Mouse (Mus musculus) ovary, postnatal 10 days (tissue): Measurements from ENCODE around the gene Hapln4.
A peak's percentile ranks its signal among the peaks of the same experiment; 100 is the strongest.
"Not testable (repeated sequence)": the region's sequence is repeated elsewhere in the genome, so short reads cannot be mapped to it uniquely, and the experiment has no call there.

Experiments used
- DNase-seq: peaks from one replicate; pipeline ENCODE4 v3.0.0; 2022; ENCODE audit warnings: low spot score

The Hapln4 gene

GRCm38 (mm10) chr8:70083285-70083684 is at the start of gene Hapln4:
Gene Hapln4, plus strand, starts transcription at chr8:70083457.
- no peak for DNase-seq

- DNase-seq = no peak
These were observed 45.3 kb upstream of the Hapln4 start for GRCm38 (mm10) chr8:70037994-70038393.

DNA sequence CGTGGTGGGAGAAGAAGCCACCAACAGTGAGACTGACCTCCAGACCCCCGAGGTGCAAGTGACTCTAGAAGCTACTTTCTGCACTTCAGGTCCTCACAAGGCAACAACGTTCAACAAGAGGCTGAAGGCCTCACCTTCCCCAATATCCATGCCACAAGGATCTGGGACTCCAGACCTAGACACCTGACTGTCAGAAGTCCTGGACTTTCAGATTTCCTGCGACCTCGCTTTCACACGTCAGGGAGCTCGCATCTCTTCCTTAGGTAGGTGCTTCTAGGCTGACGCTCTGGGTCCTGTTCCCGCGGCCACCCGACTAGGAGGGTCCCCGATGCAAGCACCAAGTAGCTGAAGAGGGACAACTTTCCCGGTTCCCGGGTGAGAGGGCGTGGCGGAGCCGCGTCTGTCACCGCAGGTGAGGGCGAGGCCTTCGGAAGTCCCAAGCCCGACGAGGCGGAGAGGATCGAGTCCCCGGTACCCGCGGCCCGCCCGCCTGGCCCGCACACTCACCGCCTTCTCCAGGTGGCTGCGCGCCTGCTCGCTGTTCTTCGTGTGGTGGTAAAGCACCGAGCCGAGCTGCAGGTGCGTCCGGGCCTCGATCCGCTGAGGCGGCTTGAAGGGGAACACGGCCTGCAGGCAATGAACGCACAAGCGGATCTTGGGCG is 41.2 kb upstream of the Hapln4 start:
- DNase-seq = no peak

- peak; percentile 83 for DNase-seq
These were observed 40.4 kb upstream of the Hapln4 start, which contains the start of the genes Mau2 and Sugp1 for GRCm38 (mm10) chr8:70042583-70043455. Gene Mau2, minus strand, starts transcription at chr8:70042734. Gene Sugp1, plus strand, starts transcription at chr8:70042813.

GRCm38 (mm10) chr8:70043996-70044395 is 39.3 kb upstream of the Hapln4 start:
- DNase-seq = no peak

DNA sequence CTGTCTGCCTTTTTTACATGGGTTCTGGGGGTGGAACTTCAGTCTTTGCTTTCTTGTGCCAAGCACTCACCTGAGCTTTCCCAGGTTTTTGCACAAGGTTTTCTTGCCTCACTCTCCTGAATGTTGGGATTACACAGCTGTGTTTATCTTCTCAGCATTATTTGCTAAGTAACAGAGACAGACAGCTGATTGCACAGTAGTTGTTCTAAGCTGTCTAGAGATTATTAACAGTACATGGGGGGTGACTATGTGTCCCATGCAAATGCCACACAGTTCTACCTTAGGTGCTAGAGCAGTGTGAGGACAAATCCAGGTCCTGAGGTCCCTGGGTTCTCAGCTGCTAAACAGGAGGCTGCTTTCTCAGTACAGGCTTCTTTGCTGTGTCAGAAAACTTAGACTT is 33.6 kb upstream of the Hapln4 start:
- DNase-seq = no peak

GRCm38 (mm10) chr8:70050434-70050833 is 32.8 kb upstream of the Hapln4 start:
- not testable (repeated sequence) for DNase-seq

- no peak for DNase-seq
These were observed 25.5 kb upstream of the Hapln4 start for GRCm38 (mm10) chr8:70057721-70058120.

DNA sequence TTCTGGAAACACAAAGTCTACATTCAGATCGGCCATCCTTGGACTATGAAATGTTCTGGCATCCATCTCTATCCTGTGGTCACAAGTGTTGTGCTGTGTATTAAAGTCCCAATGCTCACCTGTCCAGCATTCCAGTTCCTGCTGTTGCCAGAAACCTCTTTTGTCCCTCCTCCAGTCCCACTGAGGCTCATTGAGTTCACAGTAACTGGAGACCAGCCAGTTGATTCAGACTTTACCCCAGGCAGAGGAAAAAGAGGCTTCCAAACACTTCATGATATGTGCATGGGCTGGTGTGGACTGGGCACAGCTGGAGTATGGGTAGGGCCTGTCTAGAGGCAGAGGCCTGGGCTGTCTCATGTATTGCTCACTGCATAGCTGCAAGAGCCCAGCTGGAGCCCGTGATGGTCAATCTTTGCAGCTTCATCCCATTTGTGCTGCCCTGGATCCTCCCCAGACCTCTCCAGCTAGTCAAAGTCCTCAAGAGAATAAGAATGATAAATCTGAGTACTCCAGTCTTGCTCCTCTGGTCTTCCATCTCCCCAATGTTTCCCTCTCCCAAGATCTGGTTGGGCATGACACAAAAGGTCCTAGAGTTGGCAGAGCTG is 11.3 kb upstream of the Hapln4 start:
- DNase-seq = no peak

GRCm38 (mm10) chr8:70072441-70073069 is 10.7 kb upstream of the Hapln4 start, which contains the start of gene Tm6sf2:
Gene Tm6sf2, plus strand, starts transcription at chr8:70072924.
- DNase-seq = no peak

- no peak for DNase-seq
These were observed 10.1 kb upstream of the Hapln4 start for GRCm38 (mm10) chr8:70073120-70073519.

- DNase-seq = no peak
These were observed 9.6 kb upstream of the Hapln4 start for GRCm38 (mm10) chr8:70073682-70074081.

GRCm38 (mm10) chr8:70081976-70082375 is 1.3 kb upstream of the Hapln4 start:
- no peak for DNase-seq

DNA sequence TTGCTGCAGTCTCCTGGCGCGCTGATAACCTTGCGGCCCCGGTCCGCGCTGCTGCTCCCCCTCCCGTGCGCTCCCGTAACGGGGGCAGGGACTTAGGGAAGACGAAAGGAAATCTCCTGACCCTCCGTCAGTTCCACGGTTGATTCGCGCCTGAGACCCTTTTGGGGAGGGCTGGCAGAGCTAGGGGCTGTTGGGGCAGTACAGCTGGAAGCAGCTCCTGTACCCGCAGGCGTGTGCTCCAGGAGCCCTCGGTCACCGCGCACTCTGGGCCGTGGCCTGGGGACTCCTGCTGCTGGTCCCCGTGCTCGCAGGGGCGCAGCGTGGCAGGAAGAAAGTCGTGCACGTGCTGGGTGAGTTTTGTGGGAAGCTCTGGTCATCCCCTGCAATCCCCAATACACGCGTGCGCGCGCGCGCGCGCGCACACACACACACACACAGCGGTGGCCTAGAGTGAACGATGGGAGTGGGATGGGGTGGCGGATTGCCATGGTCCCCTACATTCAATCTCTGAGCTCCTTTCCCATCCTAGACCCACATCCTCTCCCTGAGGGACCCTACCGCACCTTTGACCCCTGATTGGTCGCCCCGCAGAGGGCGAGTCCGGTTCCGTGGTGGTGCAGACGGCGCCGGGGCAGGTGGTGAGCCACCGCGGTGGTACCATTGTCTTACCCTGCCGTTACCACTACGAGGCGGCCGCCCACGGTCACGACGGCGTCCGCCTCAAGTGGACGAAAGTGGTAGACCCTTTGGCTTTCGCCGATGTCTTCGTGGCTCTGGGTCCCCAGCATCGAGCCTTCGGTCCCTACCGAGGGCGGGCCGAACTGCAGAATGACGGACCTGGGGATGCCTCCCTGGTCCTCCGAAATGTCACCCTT is 1.2 kb downstream of the Hapln4 start:
- no peak for DNase-seq

GRCm38 (mm10) chr8:70086151-70086550 is 2.9 kb downstream of the Hapln4 start:
- DNase-seq = no peak

- DNase-seq = no peak
These were observed 4.0 kb downstream of the Hapln4 start for GRCm38 (mm10) chr8:70087237-70087636.

GRCm38 (mm10) chr8:70087836-70088650 is 4.8 kb downstream of the Hapln4 start:
- DNase-seq = no peak

GRCm38 (mm10) chr8:70089296-70089960 is 6.2 kb downstream of the Hapln4 start:
- no peak for DNase-seq

DNA sequence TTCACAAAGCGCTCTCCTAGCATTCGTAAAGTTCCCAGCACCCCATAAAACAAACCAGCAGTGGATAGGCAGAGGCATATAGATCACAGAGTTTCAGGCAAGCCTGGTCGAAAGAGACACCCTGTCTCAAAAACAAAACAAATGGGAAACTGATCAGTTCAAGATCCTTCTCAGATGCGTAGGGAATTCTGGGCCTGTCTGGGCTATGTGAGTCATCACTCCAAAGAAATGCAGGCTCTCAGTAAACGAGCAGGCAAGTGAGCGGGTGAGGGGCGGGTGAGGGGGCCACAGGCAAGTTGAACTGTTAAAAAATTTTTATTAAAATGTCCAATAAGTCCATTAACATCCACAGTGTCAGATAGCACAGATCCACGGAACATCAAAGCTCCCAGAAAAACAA is 9.5 kb downstream of the Hapln4 start:
- no peak for DNase-seq

- DNase-seq = no peak
These were observed 16.0 kb downstream of the Hapln4 start for GRCm38 (mm10) chr8:70099276-70099675.
